In the genomic region with DNA sequence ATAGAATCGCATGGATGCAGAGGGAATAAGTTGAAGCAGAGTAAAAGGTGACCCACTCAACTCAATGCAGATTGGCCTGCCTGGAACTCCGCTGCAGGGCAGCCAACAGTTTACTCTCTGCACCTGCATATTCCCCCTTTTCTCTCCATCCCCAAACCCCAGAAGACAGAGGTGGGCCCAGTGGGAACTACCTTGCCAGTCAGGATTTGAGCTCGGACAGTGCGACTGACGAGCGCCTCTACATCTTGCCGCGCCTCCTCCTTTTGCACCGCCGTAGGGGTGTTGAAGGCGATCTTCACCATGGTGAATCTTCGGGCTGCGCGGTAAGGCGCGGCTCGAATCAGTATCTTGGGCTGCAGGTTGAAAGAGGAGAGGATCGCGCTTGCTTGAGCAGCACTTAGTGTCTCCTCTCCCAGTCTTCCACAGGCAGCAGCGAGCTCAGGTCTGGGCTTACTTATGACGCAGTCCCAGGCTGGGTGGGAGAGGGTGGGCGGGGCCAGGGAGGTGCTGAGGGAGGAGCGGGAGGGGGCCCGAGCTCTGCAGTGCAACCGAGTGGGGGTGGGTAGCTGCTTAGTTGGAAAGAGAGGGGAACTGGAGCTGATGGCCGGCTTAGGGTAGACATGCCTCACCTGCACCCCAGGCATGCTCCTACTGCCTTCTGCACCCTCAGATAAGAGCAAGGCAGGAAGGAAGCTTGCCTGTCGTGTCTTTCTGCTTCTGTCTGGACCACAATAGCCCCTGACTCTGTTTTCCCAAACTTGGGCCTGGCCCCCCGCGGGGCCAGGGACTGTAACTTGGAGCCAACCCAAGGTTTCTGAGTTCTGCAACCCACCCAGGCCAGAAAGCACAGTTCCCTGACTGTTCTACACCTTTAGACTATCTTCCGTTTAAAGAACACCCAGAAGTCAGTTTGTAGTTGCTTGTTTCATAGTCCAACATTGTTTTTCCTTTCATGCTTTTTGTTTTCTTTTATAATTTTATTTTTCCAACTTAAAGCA, we compare ENCODE assay signal across 8 mouse cellular contexts. TPM values are rescaled to one million over a fixed set of nuclear protein-coding genes. Genes with fewer than 3 reads are reported as not detected.
DNase-seq lines count a peak whose midpoint lies in the region; ATAC-seq and TF ChIP-seq lines count a peak whose summit lies in the region.

Itm2a (minus strand) TSS at position 462 of the 998 bp plus-strand sequence.

- peak; percentile 89 for ATAC-seq in embryonic facial prominence, embryonic 13.5 days (ENCODE audit: insufficient number of reproducible peaks, insufficient read depth, low FRiP score, low TSS enrichment, low read depth)
- ATAC-seq in liver, embryonic 14.5 days (ENCODE audit: insufficient read depth) = peak; percentile 78
- ATAC-seq in neural tube, embryonic 12.5 days (ENCODE audit: low FRiP score, low read depth) = peak; percentile 91

- H3K27ac ChIP-seq in embryonic facial prominence, embryonic 13.5 days = peak within 1 kb of the TSS; percentile 82
- peak within 1 kb of the TSS; percentile 81 for H3K27ac ChIP-seq in heart, embryonic 10.5 days
- no peak within 1 kb of the TSS for H3K27ac ChIP-seq in liver, embryonic 14.5 days
- H3K27ac ChIP-seq in neural tube, embryonic 12.5 days = no peak within 1 kb of the TSS

- peak within 1 kb of the TSS; percentile 57 for H3K4me2 ChIP-seq in embryonic facial prominence, embryonic 13.5 days
- peak within 1 kb of the TSS; percentile 63 for H3K4me2 ChIP-seq in liver, embryonic 14.5 days (ENCODE audit: low read depth)
- peak within 1 kb of the TSS; percentile 66 for H3K4me2 ChIP-seq in neural tube, embryonic 12.5 days (replicated peaks)

- TF ChIP-seq EP300 in liver, embryonic 14.5 days (IDR thresholded peaks at IDR 0.05; ENCODE audit: low read depth) = no peak

- TF ChIP-seq CTCF in liver, embryonic 14.5 days (IDR thresholded peaks at IDR 0.05; ENCODE audit: low read depth) = no peak

- H3K9me3 ChIP-seq in embryonic facial prominence, embryonic 13.5 days = no peaks in the 10 kb centered on the region
- no peaks in the 10 kb centered on the region for H3K9me3 ChIP-seq in heart, embryonic 10.5 days
- H3K9me3 ChIP-seq in liver, embryonic 14.5 days (ENCODE audit: control insufficient read depth, low read length) = no peaks in the 10 kb centered on the region
- H3K9me3 ChIP-seq in neural tube, embryonic 12.5 days = no peaks in the 10 kb centered on the region

- H3K36me3 ChIP-seq in embryonic facial prominence, embryonic 13.5 days = no peaks in the 10 kb centered on the region
- 0 out of 2 replicates have a peak, but pooled peaks cover 3% of the 10 kb centered on the region for H3K36me3 ChIP-seq in heart, embryonic 10.5 days
- H3K36me3 ChIP-seq in liver, embryonic 14.5 days (replicated peaks; ENCODE audit: control insufficient read depth, insufficient read depth, low read depth) = no peaks in the 10 kb centered on the region
- no peaks in the 10 kb centered on the region for H3K36me3 ChIP-seq in neural tube, embryonic 12.5 days

- no peak for DNase-seq in urinary bladder, adult 2 months (ENCODE audit: low spot score)
- DNase-seq in urinary bladder, postnatal 10 days (ENCODE audit: low spot score) = no peak
- peak; percentile 83 for DNase-seq in heart, embryonic 10.5 days (ENCODE audit: low spot score)
- DNase-seq in kidney, postnatal 14 days = peak; percentile 27
- peak in 2 of 3 experiments; percentile 1 to 6 for DNase-seq in liver, embryonic 14.5 days (ENCODE audit: low read depth in 3 of 3, low spot score in 3 of 3)
- DNase-seq in thymus, postnatal 0 days (ENCODE audit: low spot score) = peak; percentile 60

- H3K9ac ChIP-seq in embryonic facial prominence, embryonic 13.5 days = peak within 1 kb of the TSS; percentile 78
- peak within 1 kb of the TSS; percentile 18 for H3K9ac ChIP-seq in liver, embryonic 14.5 days (replicated peaks)
- H3K9ac ChIP-seq in neural tube, embryonic 12.5 days = peak within 1 kb of the TSS; percentile 35

- no peaks in the 10 kb centered on the region for H3K27me3 ChIP-seq in embryonic facial prominence, embryonic 13.5 days
- no peaks in the 10 kb centered on the region for H3K27me3 ChIP-seq in heart, embryonic 10.5 days (ENCODE audit: insufficient read depth, poor library complexity, severe bottlenecking)
- no peaks in the 10 kb centered on the region for H3K27me3 ChIP-seq in liver, embryonic 14.5 days (ENCODE audit: control insufficient read depth, insufficient read depth, low read length)
- H3K27me3 ChIP-seq in neural tube, embryonic 12.5 days (replicated peaks) = no peaks in the 10 kb centered on the region

- H3K4me1 ChIP-seq in embryonic facial prominence, embryonic 13.5 days = no peaks in the 10 kb centered on the region
- no peaks in the 10 kb centered on the region for H3K4me1 ChIP-seq in heart, embryonic 10.5 days
- no peaks in the 10 kb centered on the region for H3K4me1 ChIP-seq in liver, embryonic 14.5 days (replicated peaks; ENCODE audit: control insufficient read depth in 2 of 2, insufficient read depth in 2 of 2, low read length in 1 of 2)
- H3K4me1 ChIP-seq in neural tube, embryonic 12.5 days = no peaks in the 10 kb centered on the region

- H3K4me3 ChIP-seq in embryonic facial prominence, embryonic 13.5 days = peak within 1 kb of the TSS; percentile 58
- H3K4me3 ChIP-seq in heart, embryonic 10.5 days = peak within 1 kb of the TSS; percentile 63
- peak within 1 kb of the TSS; percentile 51 to 63 for H3K4me3 ChIP-seq in liver, embryonic 14.5 days (ENCODE audit: insufficient read depth in 1 of 2, low read depth in 2 of 2, low read length in 2 of 2)
- H3K4me3 ChIP-seq in neural tube, embryonic 12.5 days = peak within 1 kb of the TSS; percentile 43

- 18% methylated on average over 30 of the region's 30 CpGs for WGBS in embryonic facial prominence, embryonic 13.5 days
- WGBS in heart, embryonic 10.5 days = 18% methylated on average over 30 of the region's 30 CpGs
- WGBS in liver, embryonic 14.5 days (ENCODE audit: insufficient replicate concordance) = 12% methylated on average over 28 of the region's 30 CpGs
- WGBS in neural tube, embryonic 12.5 days = 7% methylated on average over 30 of the region's 30 CpGs

RNA-seq across cellular contexts. Expression of gene Itm2a, which starts in this region (rescaled TPM):
- polyA plus RNA-seq in urinary bladder, adult 2 months (2012; rRNA removed) = 103 and 107 TPM in 2 replicates
- polyA plus RNA-seq in embryonic facial prominence, embryonic 13.5 days (2015; fragmentation: Nextera tagmentation; extraction: Ambion mirVana) = 574 and 577 TPM in 2 replicates
- polyA plus RNA-seq in heart, embryonic 10.5 days (2016; fragmentation: Nextera tagmentation; extraction: Ambion mirVana) = 445 and 596 TPM in 2 replicates
- polyA plus RNA-seq in liver, embryonic 14.5 days (2012; rRNA removed) = 41.5 and 55.4 TPM in 2 replicates
- 145 and 148 TPM in 2 replicates for polyA plus RNA-seq in liver, embryonic 14.5 days (2014; fragmentation: Nextera tagmentation; extraction: Ambion mirVana)
- polyA plus RNA-seq in neural tube, embryonic 12.5 days (2016; fragmentation: Nextera tagmentation; extraction: Ambion mirVana) = 187 and 196 TPM in 2 replicates
- 706 and 721 TPM in 2 replicates for polyA plus RNA-seq in thymus, postnatal 0 days (2015; fragmentation: Nextera tagmentation; extraction: Ambion mirVana)

Comparison
In these comparisons a context has a peak if more than half of its experiments do, and no peak if none do; other contexts are left out.
1. DNase-seq: peak in heart, embryonic 10.5 days (single experiment), kidney, postnatal 14 days (single experiment), liver, embryonic 14.5 days (2 of 3) and thymus, postnatal 0 days (single experiment); none in urinary bladder, adult 2 months (single experiment) and urinary bladder, postnatal 10 days (single experiment).
2. H3K27ac ChIP-seq: peak in embryonic facial prominence, embryonic 13.5 days (single experiment) and heart, embryonic 10.5 days (single experiment); none in liver, embryonic 14.5 days (single experiment) and neural tube, embryonic 12.5 days (single experiment).
3. H3K9ac ChIP-seq: peak in every context shown above with its lines; median percentile 78 in embryonic facial prominence, embryonic 13.5 days; 35 in neural tube, embryonic 12.5 days; 18 in liver, embryonic 14.5 days.
4. Peak in every context shown above with its lines, with median percentiles within 50 percentile points of each other: ATAC-seq, H3K4me2 ChIP-seq and H3K4me3 ChIP-seq.